Mouse (Mus musculus) CH12.LX (cell line): ENCODE results near the gene Fan1. TPM values are rescaled to one million over a fixed set of nuclear protein-coding genes. Genes with fewer than 3 reads are reported as not detected.

ENCODE experiments used
- DNase-seq: peaks from one replicate; pipeline ENCODE4 v3.0.0-alpha.2; 2013; ENCODE audit errors: extremely low read depth
- H3K27ac ChIP-seq: 2 replicates; pipeline ENCODE4 v1.5.1; 2012; ENCODE audit warnings: low read depth, mild to moderate bottlenecking, control low read depth, moderate library complexity; ENCODE audit not compliant: insufficient read depth
- H3K27me3 ChIP-seq: replicated peaks from 2 replicates; pipeline ENCODE3; 2012; ENCODE audit warnings: inconsistent platforms
- H3K36me3 ChIP-seq, 2 experiments: replicated peaks in 1 of 2; 2 replicates each; pipeline versions ENCODE3 to v1.6.1; 2012; ENCODE audit warnings: inconsistent platforms in 1 of 2, low read length in 1 of 2, mild to moderate bottlenecking in 1 of 2, mixed read lengths in 1 of 2, moderate library complexity in 1 of 2; ENCODE audit not compliant: control insufficient read depth in 1 of 2, insufficient read depth in 1 of 2
- H3K4me1 ChIP-seq, 2 experiments: 2 replicates each; pipeline ENCODE4 v1.6.1; 2012; ENCODE audit warnings: inconsistent platforms in 1 of 2, moderate library complexity in 1 of 2; ENCODE audit not compliant: insufficient read depth in 2 of 2, control insufficient read depth in 1 of 2
- H3K4me2 ChIP-seq: 2 replicates; pipeline ENCODE4 v1.6.1; 2012; ENCODE audit warnings: low read depth, mild to moderate bottlenecking, control low read depth; ENCODE audit not compliant: poor library complexity, insufficient read depth, severe bottlenecking
- H3K4me3 ChIP-seq, 3 experiments: fragments of 150-350 bp in 1 of 3; sonication (generic) in 1 of 3; replicated peaks in 1 of 3; 2 replicates each; pipeline versions ENCODE3 to v1.5.1; 2011 to 2012; ENCODE audit warnings: low read depth in 2 of 3, low read length in 2 of 3, mild to moderate bottlenecking in 2 of 3, moderate library complexity in 2 of 3, control low read depth in 1 of 3, improper control_type of control experiment in 1 of 3, inconsistent platforms in 1 of 3, mixed read lengths in 1 of 3; ENCODE audit not compliant: poor library complexity in 1 of 3
- H3K79me2 ChIP-seq: replicated peaks from 2 replicates; pipeline ENCODE4 v1.6.1; 2012; ENCODE audit warnings: mild to moderate bottlenecking, moderate library complexity; ENCODE audit not compliant: control insufficient read depth, poor library complexity, insufficient read depth, severe bottlenecking; ENCODE audit errors: extremely low read depth
- H3K9ac ChIP-seq: 2 replicates; pipeline ENCODE4 v1.6.1; 2012; ENCODE audit warnings: low read depth, mild to moderate bottlenecking, control low read depth, moderate library complexity; ENCODE audit not compliant: insufficient read depth
- H3K9me3 ChIP-seq: replicated peaks from 2 replicates; pipeline ENCODE3; 2012; ENCODE audit warnings: low read length, inconsistent platforms, mixed read lengths
- CHD2 ChIP-seq: IDR thresholded peaks from 2 replicates; pipeline ENCODE4 v1.6.1; 2011; ENCODE audit warnings: low read length, improper control_type of control experiment
- E2F4 ChIP-seq: IDR thresholded peaks from 2 replicates; pipeline ENCODE4 v1.6.1; 2011; ENCODE audit warnings: low read depth, low read length, improper control_type of control experiment; ENCODE audit not compliant: insufficient replicate concordance
- EP300 ChIP-seq: IDR thresholded peaks from 2 replicates; pipeline ENCODE4 v1.6.1; 2011; ENCODE audit warnings: low read length, improper control_type of control experiment
- HCFC1 ChIP-seq: IDR thresholded peaks from 2 replicates; pipeline ENCODE4 v1.6.1; 2012; ENCODE audit warnings: low read depth, mild to moderate bottlenecking, inconsistent platforms, low read length, improper control_type of control experiment
- IRF4 ChIP-seq: IDR thresholded peaks from 2 replicates; pipeline ENCODE4 v1.6.1; 2014; ENCODE audit warnings: low read depth, mild to moderate bottlenecking, inconsistent platforms, low read length, improper control_type of control experiment
- JUN ChIP-seq: IDR thresholded peaks from 2 replicates; pipeline ENCODE4 v1.6.1; 2011; ENCODE audit warnings: low read depth, mild to moderate bottlenecking, low read length, improper control_type of control experiment, moderate library complexity; ENCODE audit not compliant: insufficient read depth
- JUND ChIP-seq: conservative IDR thresholded peaks from 2 replicates; pipeline ENCODE4 v1.6.1; 2011; ENCODE audit warnings: low read depth, low read length, improper control_type of control experiment
- MAFK ChIP-seq: IDR thresholded peaks from 2 replicates; pipeline ENCODE4 v1.6.1; 2011; ENCODE audit warnings: low read length, improper control_type of control experiment; ENCODE audit not compliant: insufficient replicate concordance
- MXI1 ChIP-seq: IDR thresholded peaks from 2 replicates; pipeline ENCODE4 v1.6.1; 2011; ENCODE audit warnings: mild to moderate bottlenecking, low read depth, low read length, improper control_type of control experiment
- PAX5 ChIP-seq: IDR thresholded peaks from 2 replicates; pipeline ENCODE4 v1.6.1; 2012; ENCODE audit warnings: low read length, inconsistent platforms, mixed read lengths
- POLR2A ChIP-seq: IDR thresholded peaks from 2 replicates; pipeline ENCODE4 v1.6.1; 2011; ENCODE audit warnings: low read depth, mild to moderate bottlenecking, improper control_type of control experiment, low read length
- RAD21 ChIP-seq: IDR thresholded peaks from 2 replicates; pipeline ENCODE4 v1.6.1; 2011; ENCODE audit warnings: low read depth, mild to moderate bottlenecking, low read length, improper control_type of control experiment, moderate library complexity
- RCOR1 ChIP-seq: conservative IDR thresholded peaks from 2 replicates; pipeline ENCODE4 v1.6.1; 2012; ENCODE audit warnings: low read depth, mild to moderate bottlenecking, inconsistent platforms, low read length, improper control_type of control experiment
- UBTF ChIP-seq: IDR thresholded peaks from 2 replicates; pipeline ENCODE4 v1.6.1; 2012; ENCODE audit warnings: low read depth, mild to moderate bottlenecking, inconsistent platforms, low read length, improper control_type of control experiment, moderate library complexity
- USF1 ChIP-seq: IDR thresholded peaks from 2 replicates; pipeline ENCODE4 v1.6.1; 2014; ENCODE audit warnings: low read depth, mild to moderate bottlenecking, inconsistent platforms, low read length, improper control_type of control experiment
- ZKSCAN1 ChIP-seq: IDR thresholded peaks from 2 replicates; pipeline ENCODE4 v1.6.1; 2012; ENCODE audit warnings: low read depth, inconsistent platforms, low read length, improper control_type of control experiment, borderline replicate concordance
- ZNF384 ChIP-seq: IDR thresholded peaks from 2 replicates; pipeline ENCODE4 v1.6.1; 2012; ENCODE audit warnings: low read depth, low read length, improper control_type of control experiment, inconsistent platforms
- dilution Hi-C: fragments of 300-500 bp; cut with MboI; formaldehyde crosslinking; loops from 2 replicates; pipeline ENCODE4 v1.14.3; 2020; ENCODE audit warnings: low sequenced_read_pairs; ENCODE audit not compliant: extremely low pct_unique_long_range_greater_than_20kb, extremely low pct_ligation_motif_present
- in situ Hi-C: fragments of 300-500 bp; cut with MboI; formaldehyde crosslinking; loops from 3 replicates; pipeline ENCODE4 v1.14.3; 2019; ENCODE audit warnings: low sequenced_read_pairs, low pct_ligation_motif_present, low pct_unique_long_range_greater_than_20kb, mixed read lengths
- polyA plus RNA-seq: library from polyadenylated mRNA; unstranded; fragments of >175 nt; gene quantifications from 2 replicates; pipeline ENCODE4 v1.2.1, GENCODE M21; 2012; ENCODE audit warnings: low read depth; ENCODE audit not compliant: insufficient read length
- total RNA-seq, 2 experiments: library from RNA; depleted of rRNA; stranded (reverse); fragments of 300-350 nt in 1 of 2; fragments of >200 nt in 1 of 2; gene quantifications; 2 replicates each; pipeline ENCODE4 v1.2.3; 2012 to 2014

Gene Fan1
- total and polyA plus RNA-seq, 3 experiments, result 2.6 to 4.6 (median 3.6) TPM

GRCm38 (mm10) chr7:64357405-64357804 lies 16.5 kb downstream of the Fan1 start:
- no peaks in the 10 kb centered on the region for H3K79me2 ChIP-seq
- dilution Hi-C loops, result no loop called here
- H3K27ac ChIP-seq, result no peak overlapping the region
- TF ChIP-seq RAD21, result no peak
- in situ Hi-C loops, result no loop called here
- peaks cover 38 to 71% of the 10 kb centered on the region in 2 experiments for H3K36me3 ChIP-seq
- no peaks in the 10 kb centered on the region for H3K27me3 ChIP-seq
- H3K9ac ChIP-seq, result no peak overlapping the region
- DNase-seq, result no peak
- no peak overlapping the region for H3K4me2 ChIP-seq
- H3K4me1 ChIP-seq, result peaks cover 3 to 19% of the 10 kb centered on the region in 2 experiments; a peak in 1 of 4 replicates
- no peaks in the 10 kb centered on the region for H3K9me3 ChIP-seq
- H3K4me3 ChIP-seq, result no peak overlapping the region

DNA sequence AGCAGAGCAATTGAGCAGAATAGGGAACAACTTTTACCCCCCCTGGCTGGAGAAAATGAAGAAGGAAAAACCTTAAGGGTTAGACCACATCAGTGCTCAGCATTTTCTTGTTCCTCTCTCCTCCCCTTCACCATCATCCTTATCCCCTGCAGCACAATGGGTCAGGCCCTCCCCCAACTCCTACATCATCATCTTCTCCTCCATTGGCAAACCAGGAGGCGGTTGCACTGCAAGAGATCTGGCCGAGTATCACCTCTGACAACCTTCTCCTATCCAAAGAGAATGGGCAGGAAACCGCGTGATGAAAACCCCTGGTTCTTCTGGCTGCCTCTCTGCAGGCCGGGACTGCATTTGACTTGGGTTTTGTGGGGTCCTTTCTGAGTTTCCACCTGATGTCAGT lies 17.2 kb downstream of the Fan1 start:
- Histone ChIP-seq H3K79me2 (no peaks in the 10 kb centered on the region), H3K4me1 (peaks cover 3 to 19% of the 10 kb centered on the region in 2 experiments; a peak in 1 of 4 replicates), H3K36me3 (peaks cover 32 to 70% of the 10 kb centered on the region in 2 experiments), H3K27me3 (no peaks in the 10 kb centered on the region), H3K9me3 (no peaks in the 10 kb centered on the region), H3K4me3 (no peak overlapping the region), H3K9ac (no peak overlapping the region), H3K4me2 (no peak overlapping the region), H3K27ac (no peak overlapping the region)
- TF ChIP-seq ZNF384, result no peak
- no peak for TF ChIP-seq EP300
- no peak for TF ChIP-seq POLR2A
- TF ChIP-seq E2F4, result no peak
- no peak for TF ChIP-seq MXI1
- no peak for TF ChIP-seq RCOR1
- TF ChIP-seq UBTF, result no peak
- TF ChIP-seq JUND, result no peak
- no peak for TF ChIP-seq MAFK
- DNase-seq, result no peak
- dilution Hi-C loops, result no loop called here
- in situ Hi-C loops, result no loop called here

- in situ Hi-C loops, result no loop called here
- Histone ChIP-seq H3K4me2 (no peak overlapping the region), H3K27me3 (no peaks in the 10 kb centered on the region), H3K4me3 (no peak overlapping the region), H3K36me3 (peaks cover 43 to 75% of the 10 kb centered on the region in 2 experiments), H3K27ac (no peak overlapping the region)
- TF ChIP-seq RCOR1, result no peak
- no peak for TF ChIP-seq JUND
- TF ChIP-seq ZKSCAN1, result no peak
- no peak for TF ChIP-seq USF1
- no peak for TF ChIP-seq IRF4
- TF ChIP-seq CHD2, result no peak
- no peak for TF ChIP-seq PAX5
- no peak for TF ChIP-seq HCFC1
- no peak for TF ChIP-seq JUN
- TF ChIP-seq, all 38 proteins: peak for 0
- DNase-seq, result no peak
- dilution Hi-C loops, result no loop called here
- Histone ChIP-seq H3K9ac (no peak overlapping the region), H3K79me2 (no peaks in the 10 kb centered on the region), H3K4me1 (peaks cover 0 to 8% of the 10 kb centered on the region in 2 experiments; a peak in 1 of 4 replicates), H3K9me3 (no peaks in the 10 kb centered on the region)
Measured at GRCm38 (mm10) chr7:64354206-64354605, 19.7 kb downstream of the Fan1 start.
